Comparison of ENCODE assay signal across 8 mouse cellular contexts in genomic region chr6:87513046-87513767, GRCm38 (mm10). TPM values are rescaled to one million over a fixed set of nuclear protein-coding genes. Genes with fewer than 3 reads are reported as not detected.
DNase-seq lines count a peak whose midpoint lies in the region; ATAC-seq and TF ChIP-seq lines count a peak whose summit lies in the region.

No protein-coding gene starts in this region.

- ATAC-seq in CD4-positive, CD25-positive, alpha-beta regulatory T cell, adult 4 months = peak; percentile 76

- TF ChIP-seq POLR2A in cerebellum, adult 2 months (IDR thresholded peaks at IDR 0.05; ENCODE audit: borderline replicate concordance, insufficient read depth, low read length) = no peak
- TF ChIP-seq POLR2A in lung, adult 2 months (IDR thresholded peaks at IDR 0.05; ENCODE audit: borderline replicate concordance, extremely low read depth, low read depth, low read length) = no peak

- TF ChIP-seq CTCF in cerebellum, adult 2 months (IDR thresholded peaks at IDR 0.05; ENCODE audit: borderline replicate concordance, insufficient read depth, low read depth, low read length) = peak; percentile 89
- peak; percentile 85 for TF ChIP-seq CTCF in gastrocnemius, adult 2 months (IDR thresholded peaks at IDR 0.05)
- TF ChIP-seq CTCF in lung, adult 2 months (IDR thresholded peaks at IDR 0.05; ENCODE audit: insufficient read depth, low read length) = peak; percentile 87

- peak overlapping the region; percentile 18 for H3K4me3 ChIP-seq in cerebellum, adult 2 months (replicated peaks; ENCODE audit: insufficient read depth, low read depth, low read length)
- no peak overlapping the region for H3K4me3 ChIP-seq in gastrocnemius, adult 2 months
- no peak overlapping the region for H3K4me3 ChIP-seq in lung, adult 2 months (replicated peaks; ENCODE audit: extremely low read depth, low read depth, low read length)

- no peaks in the 10 kb centered on the region for H3K27me3 ChIP-seq in cerebellum, adult 2 months (ENCODE audit: control insufficient read depth, insufficient read depth, low read length)

- H3K4me1 ChIP-seq in cerebellum, adult 2 months (ENCODE audit: control insufficient read depth, insufficient read depth, low read length) = no peaks in the 10 kb centered on the region
- H3K4me1 ChIP-seq in lung, adult 2 months (ENCODE audit: control insufficient read depth, insufficient read depth, low read length) = peaks cover 5% of the 10 kb centered on the region; the same call in 1 of the 2 replicates

- intact Hi-C loops in gastrocnemius, adult 2 months (cut with DNase I) = loop anchor here (2.0 kb wide), 1 partner anchor 46 kb away; no protein-coding TSS in a partner anchor

- DNase-seq in Muller cell, postnatal 12 days (ENCODE audit: inconsistent ontology term) = peak; percentile 29
- peak; percentile 78 to 81 for DNase-seq in cerebellum, adult 2 months
- DNase-seq in gastrocnemius, adult 2 months = peak; percentile 71
- DNase-seq in kidney, postnatal 36 days = peak; percentile 78 to 91
- peak; percentile 81 for DNase-seq in lung, adult 2 months
- DNase-seq in retina, postnatal 7 days (ENCODE audit: low read depth, low spot score) = peak; percentile 25
- DNase-seq in yolk sac, embryonic 10.5 days (ENCODE audit: low spot score) = peak; percentile 42

- 12% methylated on average over 12 of the region's 12 CpGs for WGBS in cerebellum, adult 2 months
- WGBS in lung, adult 2 months = 73% methylated on average over 12 of the region's 12 CpGs

- H3K27ac ChIP-seq in cerebellum, adult 2 months (ENCODE audit: insufficient read depth, low read length) = no peak overlapping the region
- no peak overlapping the region for H3K27ac ChIP-seq in gastrocnemius, adult 2 months

RNA-seq across cellular contexts. Expression of gene Arhgap25, which starts 19.9 kb away (rescaled TPM):
- 100 to 1,000 TPM; 109 to 197 TPM for polyA plus RNA-seq in CD4-positive, CD25-positive, alpha-beta regulatory T cell, adult 4 months (2017; shearing (Covaris generic))
- polyA plus RNA-seq in cerebellum, adult 2 months (2012; rRNA removed) = 0.39 and 0.70 TPM in 2 replicates
- total RNA-seq in gastrocnemius, adult 2 months (2021) = 1 to 10 TPM in 1 of 2 experiments, under 1 TPM in 1; 0.69 to 1.3 TPM
- polyA plus RNA-seq in lung, adult 2 months (2012; rRNA removed) = 4.5 and 6.6 TPM in 2 replicates

Comparison
In these comparisons a context has a peak if more than half of its experiments do, and no peak if none do; other contexts are left out.
1. DNase-seq: peak in every context shown above with its lines; median percentile 84 in kidney, postnatal 36 days; 81 in lung, adult 2 months; 80 in cerebellum, adult 2 months; 71 in gastrocnemius, adult 2 months; 42 in yolk sac, embryonic 10.5 days; 29 in Muller cell, postnatal 12 days; 25 in retina, postnatal 7 days.
2. RNA of gene Arhgap25, which starts 19.9 kb away (polyA plus RNA-seq): 109 to 197 TPM in CD4-positive, CD25-positive, alpha-beta regulatory T cell, adult 4 months; 4.5 to 6.6 TPM in lung, adult 2 months and 0.39 to 0.70 TPM in cerebellum, adult 2 months; every median in the first group is over 10 times any median in the second.
3. Peak in every context shown above with its lines, with median percentiles within 50 percentile points of each other: CTCF ChIP-seq.